8 mouse cellular contexts compared by ENCODE assay signal in genomic region chr7:45917004-45917704, GRCm38 (mm10). TPM values are rescaled to one million over a fixed set of nuclear protein-coding genes. Genes with fewer than 3 reads are reported as not detected.
DNase-seq lines count a peak whose midpoint lies in the region; ATAC-seq and TF ChIP-seq lines count a peak whose summit lies in the region.

No protein-coding gene starts in this region.

- no peak for ATAC-seq in heart, postnatal 0 days (ENCODE audit: insufficient read depth, low read depth)
- no peak for ATAC-seq in liver, postnatal 0 days

- H3K36me3 ChIP-seq in ES-E14 (ENCODE audit: control insufficient read depth, insufficient read depth, low read length, poor library complexity, severe bottlenecking) = no peaks in the 10 kb centered on the region
- peaks cover 7% of the 10 kb centered on the region; the same call in 1 of the 2 replicates for H3K36me3 ChIP-seq in heart, postnatal 0 days (replicated peaks; ENCODE audit: control insufficient read depth, insufficient read depth, low read length)
- peaks cover 16% of the 10 kb centered on the region for H3K36me3 ChIP-seq in liver, postnatal 0 days (replicated peaks; ENCODE audit: insufficient read depth, low read length)

- no peak for TF ChIP-seq CTCF in heart, postnatal 0 days (IDR thresholded peaks at IDR 0.05; ENCODE audit: low read depth)
- TF ChIP-seq CTCF in liver, postnatal 0 days (IDR thresholded peaks at IDR 0.05; ENCODE audit: low read depth) = no peak

- peak; percentile 30 for DNase-seq in embryo, embryonic 10.5 days (ENCODE audit: low spot score)
- DNase-seq in embryo, embryonic 10 days (ENCODE audit: low spot score) = no peak
- DNase-seq in ES-E14 (ENCODE audit: low read depth, low spot score) = no peak
- no peak for DNase-seq in heart, postnatal 0 days (ENCODE audit: low spot score)
- DNase-seq in liver, postnatal 0 days = no peak
- no peak for DNase-seq in T-cell, adult 2 months (ENCODE audit: low spot score)
- DNase-seq in spleen, postnatal 14 days (ENCODE audit: low spot score in 2 of 2) = no peak
- no peak for DNase-seq in gastrocnemius, postnatal 36 days

- H3K4me1 ChIP-seq in ES-E14 (ENCODE audit: control insufficient read depth in 2 of 2, insufficient read depth in 2 of 2, low read length in 2 of 2, poor library complexity in 1 of 2) = peaks cover 8 to 32% of the 10 kb centered on the region in 2 experiments; a peak in 3 of 4 replicates
- H3K4me1 ChIP-seq in heart, postnatal 0 days (ENCODE audit: control insufficient read depth, insufficient read depth) = peaks cover 6% of the 10 kb centered on the region; the same call in 1 of the 2 replicates
- peaks cover 44% of the 10 kb centered on the region for H3K4me1 ChIP-seq in liver, postnatal 0 days (ENCODE audit: insufficient read depth)

- peak overlapping the region; percentile 8; the same call in 1 of the 2 replicates for H3K9ac ChIP-seq in ES-E14 (ENCODE audit: insufficient read depth, low read depth, low read length, poor library complexity, severe bottlenecking)
- H3K9ac ChIP-seq in heart, postnatal 0 days (replicated peaks; ENCODE audit: low read depth, low read length) = 0 out of 2 replicates have a peak overlapping the region, but pooled peaks have one; percentile 17
- peak overlapping the region; percentile 58 for H3K9ac ChIP-seq in liver, postnatal 0 days (replicated peaks)

- intact Hi-C loops in gastrocnemius, postnatal 36 days (cut with DNase I) = no loop called here

- no peaks in the 10 kb centered on the region for H3K9me3 ChIP-seq in ES-E14 (ENCODE audit: control insufficient read depth, insufficient read depth, low read depth, low read length)
- no peaks in the 10 kb centered on the region for H3K9me3 ChIP-seq in heart, postnatal 0 days (replicated peaks; ENCODE audit: control insufficient read depth, low read length)
- no peaks in the 10 kb centered on the region for H3K9me3 ChIP-seq in liver, postnatal 0 days (ENCODE audit: low read length)

- peak overlapping the region in 1 of 2 experiments; percentile 10; a peak in 1 of 4 replicates for H3K4me3 ChIP-seq in ES-E14 (ENCODE audit: insufficient read depth in 1 of 2, low read depth in 1 of 2, low read length in 2 of 2, poor library complexity in 1 of 2, severe bottlenecking in 1 of 2)
- peak overlapping the region; percentile 19; the same call in 1 of the 2 replicates for H3K4me3 ChIP-seq in heart, postnatal 0 days (ENCODE audit: low read depth, low read length)
- 0 out of 2 replicates have a peak overlapping the region, but pooled peaks have one; percentile 36 for H3K4me3 ChIP-seq in liver, postnatal 0 days (ENCODE audit: low read depth, low read length)

- no peaks in the 10 kb centered on the region for H3K27me3 ChIP-seq in heart, postnatal 0 days (ENCODE audit: control insufficient read depth, insufficient read depth, low read length)
- H3K27me3 ChIP-seq in liver, postnatal 0 days (ENCODE audit: insufficient read depth, low read length) = no peaks in the 10 kb centered on the region

- TF ChIP-seq EP300 in heart, postnatal 0 days (IDR thresholded peaks at IDR 0.05; ENCODE audit: low read depth) = no peak
- no peak for TF ChIP-seq EP300 in liver, postnatal 0 days (IDR thresholded peaks at IDR 0.05; ENCODE audit: low read depth)

- H3K4me2 ChIP-seq in heart, postnatal 0 days (ENCODE audit: low read depth, low read length) = peak overlapping the region; percentile 48
- H3K4me2 ChIP-seq in liver, postnatal 0 days (ENCODE audit: low read depth, low read length) = peak overlapping the region; percentile 64

- H3K27ac ChIP-seq in ES-E14 (ENCODE audit: insufficient read depth, low read depth, low read length, poor library complexity, severe bottlenecking) = 0 out of 2 replicates have a peak overlapping the region, but pooled peaks have one; percentile 22
- peak overlapping the region; percentile 46; the same call in 1 of the 2 replicates for H3K27ac ChIP-seq in heart, postnatal 0 days (ENCODE audit: low read depth)
- H3K27ac ChIP-seq in liver, postnatal 0 days (ENCODE audit: low read depth) = peak overlapping the region; percentile 59

- in situ Hi-C loops in ES-E14 (cut with MboI; ENCODE audit: low sequenced_read_pairs in 2 of 2, unreplicated experiment in 2 of 2) = no loop called here

- 32% methylated on average over 13 of the region's 13 CpGs for WGBS in heart, postnatal 0 days
- WGBS in liver, postnatal 0 days (ENCODE audit: insufficient replicate concordance) = 38% methylated on average over 13 of the region's 13 CpGs

TF ChIP-seq in ES-E14, 5 proteins besides CTCF, POLR2A, EP300 and RAD21:
- TF ChIP-seq HCFC1 (IDR thresholded peaks at IDR 0.05; ENCODE audit: borderline replicate concordance, insufficient read depth, low read length) = no peak
- TF ChIP-seq ZNF384 (IDR thresholded peaks at IDR 0.05; ENCODE audit: low read depth, low read length) = no peak
- TF ChIP-seq CHD2 (IDR thresholded peaks at IDR 0.05; ENCODE audit: low read depth, low read length) = 0 out of 2 replicates have a peak, but pooled peaks have one; percentile 1
- no peak for TF ChIP-seq MAFK (IDR thresholded peaks at IDR 0.05; ENCODE audit: insufficient read depth, low read depth, low read length)

RNA-seq across cellular contexts. Expression of gene Emp3, which starts 4.0 kb away (rescaled TPM):
- 43.8 and 56.5 TPM in 2 replicates for total RNA-seq in ES-E14 (2012; rRNA removed)
- total RNA-seq in heart, postnatal 0 days (2014; rRNA removed; ENCODE audit: low replicate concordance) = 43.4 and 46.1 TPM in 2 replicates
- polyA plus RNA-seq in heart, postnatal 0 days (2015; fragmentation: Nextera tagmentation; extraction: Ambion mirVana) = 73.0 and 75.6 TPM in 2 replicates
- polyA plus RNA-seq in liver, postnatal 0 days (2015; fragmentation: Nextera tagmentation; extraction: Ambion mirVana) = 56.0 and 57.7 TPM in 2 replicates
- 10 to 100 TPM; 10.9 to 11.2 TPM for total RNA-seq in gastrocnemius, postnatal 36 days (2021)

RNA-seq across cellular contexts. Expression of gene Ccdc114, which starts 6.7 kb away (rescaled TPM):
- total RNA-seq in ES-E14 (2012; rRNA removed) = 7.7 and 12.5 TPM in 2 replicates
- total RNA-seq in heart, postnatal 0 days (2014; rRNA removed; ENCODE audit: low replicate concordance) = 1.2 and 1.7 TPM in 2 replicates
- polyA plus RNA-seq in heart, postnatal 0 days (2015; fragmentation: Nextera tagmentation; extraction: Ambion mirVana) = 2.2 and 2.9 TPM in 2 replicates
- polyA plus RNA-seq in liver, postnatal 0 days (2015; fragmentation: Nextera tagmentation; extraction: Ambion mirVana) = 0.64 and 1.2 TPM in 2 replicates
- total RNA-seq in gastrocnemius, postnatal 36 days (2021) = under 1 TPM; 0.28 to 0.42 TPM

RNA-seq across cellular contexts. Expression of gene Tmem143, which starts 20.4 kb away (rescaled TPM):
- total RNA-seq in ES-E14 (2012; rRNA removed) = 26.0 and 34.8 TPM in 2 replicates
- 94.0 and 124 TPM in 2 replicates for total RNA-seq in heart, postnatal 0 days (2014; rRNA removed; ENCODE audit: low replicate concordance)
- 11.7 and 12.0 TPM in 2 replicates for polyA plus RNA-seq in heart, postnatal 0 days (2015; fragmentation: Nextera tagmentation; extraction: Ambion mirVana)
- polyA plus RNA-seq in liver, postnatal 0 days (2015; fragmentation: Nextera tagmentation; extraction: Ambion mirVana) = 3.5 and 4.3 TPM in 2 replicates
- 10 to 100 TPM; 54.4 to 59.5 TPM for total RNA-seq in gastrocnemius, postnatal 36 days (2021)

RNA-seq across cellular contexts. Expression of gene Syngr4, which starts 20.6 kb away (rescaled TPM):
- total RNA-seq in ES-E14 (2012; rRNA removed) = 0.74 TPM in 1 of 2 replicates, not detected in the other
- total RNA-seq in heart, postnatal 0 days (2014; rRNA removed; ENCODE audit: low replicate concordance) = 0.27 TPM in 1 of 2 replicates, not detected in the other
- polyA plus RNA-seq in heart, postnatal 0 days (2015; fragmentation: Nextera tagmentation; extraction: Ambion mirVana) = 0.58 and 0.71 TPM in 2 replicates
- polyA plus RNA-seq in liver, postnatal 0 days (2015; fragmentation: Nextera tagmentation; extraction: Ambion mirVana) = 0.70 and 0.71 TPM in 2 replicates
- not detected for total RNA-seq in gastrocnemius, postnatal 36 days (2021)

RNA-seq across cellular contexts. Expression of gene Grin2d, which starts 39.0 kb away (rescaled TPM):
- total RNA-seq in ES-E14 (2012; rRNA removed) = 0.67 and 0.90 TPM in 2 replicates
- 1.0 and 3.1 TPM in 2 replicates for total RNA-seq in heart, postnatal 0 days (2014; rRNA removed; ENCODE audit: low replicate concordance)
- polyA plus RNA-seq in heart, postnatal 0 days (2015; fragmentation: Nextera tagmentation; extraction: Ambion mirVana) = 0.12 and 0.16 TPM in 2 replicates
- 0.02 and 0.05 TPM in 2 replicates for polyA plus RNA-seq in liver, postnatal 0 days (2015; fragmentation: Nextera tagmentation; extraction: Ambion mirVana)
- total RNA-seq in gastrocnemius, postnatal 36 days (2021) = under 1 TPM; 0.22 to 0.23 TPM

Comparison
In these comparisons a context has a peak if more than half of its experiments do, and no peak if none do; other contexts are left out.
1. H3K9ac ChIP-seq: peak in every context shown above with its lines; median percentile 58 in liver, postnatal 0 days; 17 in heart, postnatal 0 days; 8 in ES-E14.